Mouse (Mus musculus) ovary, postnatal 10 days (tissue): Measurements from ENCODE around the gene Arhgef6.

Source experiments
- DNase-seq: peaks from one replicate; pipeline ENCODE4 v3.0.0; 2022; ENCODE audit warnings: low spot score

Arhgef6 gene

GRCm38 (mm10) chrX:57303188-57303878 lies 35.2 kb downstream of the Arhgef6 start:
- no peak for DNase-seq

GRCm38 (mm10) chrX:57298946-57299345 lies 39.6 kb downstream of the Arhgef6 start:
- DNase-seq: no peak

GRCm38 (mm10) chrX:57288458-57288857 lies 50.1 kb downstream of the Arhgef6 start:
- DNase-seq: no peak

DNA sequence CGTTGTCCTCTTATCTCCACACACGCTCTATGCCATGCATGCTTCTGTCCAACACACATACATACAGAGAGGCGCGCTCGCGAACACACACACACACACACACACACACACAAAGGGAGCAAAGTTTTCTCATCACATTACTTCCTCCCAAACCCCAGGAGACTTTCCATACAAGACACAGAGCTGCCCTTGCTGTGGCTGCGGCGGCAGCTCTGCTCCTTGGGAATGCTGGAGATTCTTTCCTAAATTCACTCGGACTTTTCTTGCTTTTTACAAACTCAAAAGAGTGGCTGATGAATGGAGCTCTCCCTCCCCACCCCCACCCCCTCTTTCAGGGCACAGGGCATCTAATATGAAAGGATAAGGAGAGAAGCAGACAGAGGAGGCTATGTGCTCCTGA lies 52.2 kb downstream of the Arhgef6 start:
- DNase-seq: no peak

DNA sequence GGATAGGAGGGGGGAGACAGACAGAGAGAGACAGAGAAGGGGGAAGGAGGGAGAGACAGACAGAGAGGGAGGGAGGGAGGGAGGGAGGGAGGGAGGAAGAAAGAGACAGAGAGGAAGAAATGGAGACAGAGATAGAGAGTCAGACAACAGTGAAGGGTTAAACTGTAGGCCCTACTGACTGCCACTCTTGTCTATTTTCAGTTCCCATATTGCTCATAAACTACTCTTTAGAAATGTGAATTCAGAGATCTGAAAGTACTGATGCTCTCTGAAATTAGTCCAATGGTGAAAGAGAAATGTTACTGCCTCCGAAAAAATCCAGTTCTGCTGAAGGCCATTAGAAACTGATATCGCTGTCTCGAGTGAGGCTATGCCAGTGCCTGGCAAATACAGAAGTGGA lies 56.3 kb downstream of the Arhgef6 start:
- DNase-seq: no peak

GRCm38 (mm10) chrX:57277560-57278335 lies 60.8 kb downstream of the Arhgef6 start:
- DNase-seq: no peak

GRCm38 (mm10) chrX:57263515-57263914 lies 75.0 kb downstream of the Arhgef6 start:
- no peak for DNase-seq

DNA sequence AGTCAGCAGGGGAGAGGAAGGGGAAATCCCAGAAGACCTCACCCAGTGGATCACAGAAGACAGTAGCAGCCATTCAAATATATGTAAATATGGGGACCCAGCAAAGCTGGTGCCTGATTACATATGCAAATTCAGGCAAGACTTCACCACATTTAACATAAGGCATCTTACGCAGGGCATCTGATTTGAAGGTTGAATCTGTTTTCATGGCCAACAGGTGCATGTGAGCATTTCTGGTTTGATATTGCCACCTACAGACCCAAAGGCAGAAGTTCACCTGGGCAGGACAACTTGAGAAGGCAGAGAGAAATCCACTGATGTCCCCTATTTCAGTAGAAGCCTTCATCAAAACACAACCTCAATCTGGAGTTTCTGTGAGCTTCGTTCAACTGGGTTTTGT lies 77.8 kb downstream of the Arhgef6 start:
- DNase-seq: no peak

DNA sequence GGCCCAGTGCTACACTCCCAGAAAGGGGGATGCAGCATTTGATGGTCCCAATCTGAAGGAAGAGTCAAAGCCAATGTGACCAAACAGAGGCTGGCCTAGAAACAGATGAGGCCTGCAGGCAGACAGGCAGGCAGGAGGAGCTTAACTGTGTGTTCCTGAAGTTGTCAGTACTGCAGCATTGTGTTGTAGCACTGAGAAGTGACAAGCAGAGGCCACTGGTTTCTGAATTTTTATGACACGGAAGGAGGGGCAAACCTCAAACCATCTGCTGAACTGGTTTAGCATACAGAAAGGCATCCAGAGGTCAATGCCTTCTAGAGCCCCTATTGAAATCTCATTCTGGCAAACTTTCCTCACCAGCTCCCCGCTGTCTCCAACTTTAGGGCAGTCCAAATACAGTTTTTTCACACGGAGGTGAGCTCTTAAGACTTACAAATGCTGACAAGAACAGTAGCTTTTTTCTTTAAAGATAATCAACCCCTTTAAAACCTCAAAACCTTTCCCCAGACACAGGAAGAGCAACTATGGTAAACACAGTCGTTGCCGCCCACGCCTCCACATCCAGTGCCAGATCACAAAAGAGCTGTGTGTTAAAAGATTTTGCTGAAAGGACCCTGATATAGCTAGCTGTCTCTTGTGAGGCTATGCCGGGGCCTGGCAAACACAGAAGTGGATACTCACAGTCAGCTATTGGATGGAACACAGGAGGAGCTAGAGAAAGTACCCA lies 85.0 kb downstream of the Arhgef6 start:
- no peak for DNase-seq

- no peak for DNase-seq
Measured at GRCm38 (mm10) chrX:57238572-57238971, 100.0 kb downstream of the Arhgef6 start.

DNA sequence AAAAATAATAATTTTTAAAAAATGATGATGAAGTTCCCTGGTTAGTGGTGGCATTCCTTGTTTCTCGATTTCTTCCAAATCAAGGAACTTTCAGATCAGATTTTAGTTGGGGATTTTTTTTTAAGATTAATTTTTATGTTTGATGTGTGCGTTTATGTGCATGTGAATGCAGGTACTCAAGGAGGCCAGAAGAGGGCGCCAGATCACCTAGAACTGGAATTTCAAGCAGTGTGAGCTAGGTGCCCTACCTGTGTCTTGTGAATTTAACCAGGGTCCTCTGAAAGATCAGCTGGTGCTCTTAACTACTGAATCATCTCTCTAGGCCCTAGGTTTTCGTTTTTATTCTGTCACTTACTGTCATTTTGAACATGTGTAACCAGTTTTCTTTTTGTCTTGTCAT lies 102.5 kb downstream of the Arhgef6 start:
- DNase-seq: no peak

DNA sequence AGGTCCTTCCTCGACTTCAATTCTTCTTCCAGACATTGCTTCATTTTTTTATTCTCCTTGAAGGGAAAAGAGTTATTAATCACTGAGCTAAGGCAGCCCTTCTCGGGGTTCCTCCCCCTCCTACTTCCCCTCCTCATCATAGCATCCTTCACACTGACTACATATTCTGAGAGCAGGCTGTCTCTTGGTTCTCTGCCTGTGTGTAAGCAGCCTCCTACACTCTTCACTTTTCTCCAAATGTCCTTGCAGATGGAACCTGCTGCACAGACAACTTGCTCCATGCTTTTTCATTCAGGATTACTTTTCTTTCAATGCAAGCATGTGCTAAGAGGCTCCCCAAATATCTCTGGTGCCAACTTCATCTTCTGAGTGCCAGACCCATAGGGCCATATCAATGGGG lies 104.9 kb downstream of the Arhgef6 start:
- DNase-seq: no peak

- no peak for DNase-seq
Measured at GRCm38 (mm10) chrX:57228178-57228577, 110.4 kb downstream of the Arhgef6 start.

DNA sequence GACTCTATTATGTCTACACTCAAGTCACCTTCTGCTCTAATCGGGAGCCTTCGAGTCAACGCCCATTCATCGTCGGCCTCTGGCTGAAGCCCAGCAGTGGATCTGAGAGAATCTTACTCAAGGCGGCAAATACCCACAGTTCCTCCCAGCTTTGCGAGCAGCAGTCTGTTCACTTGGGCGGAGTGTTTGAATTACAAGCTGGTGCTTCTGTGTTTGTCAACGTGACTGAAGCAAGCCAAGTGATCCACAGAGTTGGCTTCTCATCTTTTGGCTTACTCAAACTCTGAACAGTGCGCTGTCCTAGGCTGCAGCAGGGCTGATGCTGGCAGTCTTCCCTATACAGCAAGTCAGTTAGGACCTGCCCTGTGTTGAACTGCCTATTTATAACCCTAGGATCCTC lies 115.2 kb downstream of the Arhgef6 start:
- no peak for DNase-seq

DNA sequence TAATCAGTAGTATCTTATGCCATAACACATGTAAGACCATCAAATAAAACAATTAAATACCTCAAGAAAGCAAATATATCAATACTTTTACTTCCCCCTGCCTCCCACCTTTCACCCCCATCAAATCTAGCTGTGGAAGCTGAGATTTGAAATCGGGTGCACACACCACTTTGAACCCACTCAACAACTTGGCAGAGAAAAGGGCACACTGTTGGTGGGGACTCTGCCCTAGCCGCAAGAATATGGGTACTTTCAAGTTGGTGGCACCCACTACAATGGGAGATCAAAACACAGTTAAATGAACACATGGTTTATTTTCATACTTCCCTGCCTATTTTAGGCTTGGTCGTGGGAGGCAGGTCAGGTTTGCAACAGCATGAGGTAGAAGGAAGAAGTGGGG lies 116.6 kb downstream of the Arhgef6 start:
- DNase-seq: no peak

- DNase-seq: no peak
Measured at GRCm38 (mm10) chrX:57219563-57219962, 119.0 kb downstream of the Arhgef6 start.

- DNase-seq: no peak
Measured at GRCm38 (mm10) chrX:57216271-57216670, 122.3 kb downstream of the Arhgef6 start.

DNA sequence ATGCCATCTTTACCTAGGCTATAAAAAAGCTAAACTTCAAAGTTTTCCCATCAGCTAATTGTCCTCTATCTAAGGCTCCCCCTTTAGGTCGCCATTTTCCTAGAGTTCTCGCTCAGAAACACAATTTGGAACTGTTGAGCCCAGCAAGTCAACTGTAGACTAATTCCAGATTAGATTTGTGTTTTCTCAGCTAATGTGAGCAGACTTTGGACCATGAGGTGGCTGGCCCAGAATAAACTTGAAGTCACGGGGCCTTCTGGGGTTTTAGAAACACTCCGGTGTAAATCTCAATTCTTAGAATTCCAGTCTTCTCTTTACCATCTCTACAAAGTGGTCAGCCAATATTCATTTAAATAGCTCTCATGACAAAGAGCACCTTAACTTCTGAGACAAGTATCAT lies 123.0 kb downstream of the Arhgef6 start:
- no peak for DNase-seq

DNA sequence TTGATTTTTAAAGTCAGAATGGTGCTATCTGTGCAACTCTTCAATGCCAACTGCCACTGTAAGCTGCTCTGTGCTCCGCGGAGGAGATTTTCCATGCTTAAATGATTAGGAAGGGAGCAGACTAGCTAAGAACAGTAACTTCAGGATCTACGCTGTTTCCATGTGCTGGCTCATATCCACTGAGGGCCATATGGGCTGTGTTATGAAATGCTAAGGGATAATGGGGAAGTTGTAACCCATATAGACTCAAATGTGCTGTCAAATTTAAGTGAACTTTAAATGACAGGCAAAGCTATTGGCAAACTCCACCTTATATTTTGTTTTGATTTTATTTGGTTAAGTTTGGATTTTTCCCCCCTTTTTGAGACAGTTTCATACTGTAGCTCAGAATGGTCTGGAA lies 125.7 kb downstream of the Arhgef6 start:
- no peak for DNase-seq

- DNase-seq: no peak
Measured at GRCm38 (mm10) chrX:57211876-57212275, 126.7 kb downstream of the Arhgef6 start, which contains the start of gene Cd40lg. Cd40lg (plus strand) TSS chrX:57212143.

- DNase-seq: no peak
Measured at GRCm38 (mm10) chrX:57210591-57210990, 127.9 kb downstream of the Arhgef6 start.

- DNase-seq: no peak
Measured at GRCm38 (mm10) chrX:57200397-57200796, 138.1 kb downstream of the Arhgef6 start.

- DNase-seq: no peak
Measured at GRCm38 (mm10) chrX:57198036-57198435, 140.5 kb downstream of the Arhgef6 start.
